Mouse (Mus musculus) heart, embryonic 14.5 days (tissue): ENCODE measurements around the gene Pard6a. TPM values are rescaled to one million over a fixed set of nuclear protein-coding genes. Genes with fewer than 3 reads are reported as not detected.

ENCODE experiments used
- ATAC-seq: fragments of 200-750 bp; cut with Nextera tagmentation; 2 replicates; pipeline ENCODE4 v1.8.0; 2017; ENCODE audit warnings: low read depth, moderate TSS enrichment; ENCODE audit not compliant: insufficient number of reproducible peaks, insufficient read depth, low FRiP score
- H3K27ac ChIP-seq, 2 experiments: fragments of 200-500 bp in 1 of 2; fragments of 300-500 bp in 1 of 2; sonication (generic) in 1 of 2; replicated peaks in 1 of 2; 2 replicates each; pipeline ENCODE4 v1.5.1; 2012 to 2014; ENCODE audit warnings: low read depth in 2 of 2, low read length in 2 of 2, control low read depth in 1 of 2, mild to moderate bottlenecking in 1 of 2, mixed read lengths in 1 of 2; ENCODE audit not compliant: control insufficient read depth in 1 of 2, insufficient read depth in 1 of 2
- H3K27me3 ChIP-seq: fragments of 300-500 bp; sonication (generic); 2 replicates; pipeline ENCODE4 v1.6.1; 2014; ENCODE audit warnings: mild to moderate bottlenecking, low read length, control low read depth; ENCODE audit not compliant: control insufficient read depth, insufficient read depth
- H3K36me3 ChIP-seq: fragments of 300-500 bp; sonication (generic); 2 replicates; pipeline ENCODE4 v1.6.1; 2014; ENCODE audit warnings: mild to moderate bottlenecking, control low read depth, low read length, mixed read lengths; ENCODE audit not compliant: control insufficient read depth, insufficient read depth
- H3K4me1 ChIP-seq, 2 experiments: fragments of 200-500 bp in 1 of 2; fragments of 300-500 bp in 1 of 2; sonication (generic) in 1 of 2; 2 replicates each; pipeline ENCODE4 v1.6.1; 2012 to 2014; ENCODE audit warnings: low read length in 2 of 2, control low read depth in 1 of 2, mixed read lengths in 1 of 2; ENCODE audit not compliant: control insufficient read depth in 2 of 2, insufficient read depth in 2 of 2
- H3K4me2 ChIP-seq: fragments of 300-500 bp; sonication (generic); 2 replicates; pipeline ENCODE4 v1.6.1; 2014; ENCODE audit warnings: mild to moderate bottlenecking, low read length
- H3K4me3 ChIP-seq, 2 experiments: fragments of 200-500 bp in 1 of 2; fragments of 300-500 bp in 1 of 2; sonication (generic) in 1 of 2; 2 replicates each; pipeline ENCODE4 v1.5.1; 2012 to 2014; ENCODE audit warnings: low read length in 2 of 2, mild to moderate bottlenecking in 2 of 2, control low read depth in 1 of 2, low read depth in 1 of 2, moderate library complexity in 1 of 2; ENCODE audit not compliant: control insufficient read depth in 1 of 2, insufficient read depth in 1 of 2
- H3K9ac ChIP-seq: fragments of 300-500 bp; sonication (generic); 2 replicates; pipeline ENCODE4 v1.6.1; 2014; ENCODE audit warnings: mild to moderate bottlenecking, low read length
- H3K9me3 ChIP-seq: fragments of 300-500 bp; sonication (generic); 2 replicates; pipeline ENCODE4 v1.6.1; 2016; ENCODE audit warnings: low read length, control low read depth; ENCODE audit not compliant: control insufficient read depth
- WGBS: fragments of 180-500 bp; shearing (Covaris S2); extraction: QIAGEN DNeasy Blood & Tissue Kit; methylation state at CpG from one replicate; pipeline ENCODE4 v1.1.7; 2014; 5-methylcytosine and 5-hydroxymethylcytosine counted together
- polyA plus RNA-seq: library from polyadenylated mRNA; unstranded; fragments of >200 nt; fragmentation: Nextera tagmentation; extraction: Ambion mirVana; gene quantifications from 2 replicates; pipeline ENCODE4 v1.2.1, GENCODE M21; 2014

Gene Pard6a
- 12.9 and 17.3 TPM in 2 replicates for polyA plus RNA-seq

GRCm38 (mm10) chr8:105700966-105701824, at the start of gene Pard6a, which contains the start of gene Acd:
TSS of gene Pard6a (plus strand) at chr8:105701148.
TSS of gene Acd (minus strand) at chr8:105701102.
- peak within 1 kb of the TSS; percentile 73 for H3K9ac ChIP-seq
- WGBS: under 1% methylated on average over 60 of the region's 60 CpGs
- H3K36me3 ChIP-seq: peaks cover 46% of the 10 kb centered on the region
- H3K9me3 ChIP-seq: no peaks in the 10 kb centered on the region
- peak; percentile 75 for ATAC-seq
- H3K4me3 ChIP-seq: peak within 1 kb of the TSS; percentile 51 to 76
- peak within 1 kb of the TSS; percentile 92 for H3K27ac ChIP-seq
- H3K4me1 ChIP-seq: peaks cover 9 to 14% of the 10 kb centered on the region in 2 experiments; a peak in 3 of 4 replicates
- H3K4me2 ChIP-seq: peak within 1 kb of the TSS; percentile 89
- H3K27me3 ChIP-seq: no peaks in the 10 kb centered on the region

GRCm38 (mm10) chr8:105657641-105658040, 43.3 kb upstream of the Pard6a start:
- H3K27me3 ChIP-seq: no peaks in the 10 kb centered on the region
- ATAC-seq: no peak
- H3K9me3 ChIP-seq: no peaks in the 10 kb centered on the region
- H3K27ac ChIP-seq: no peak overlapping the region
- peaks cover 16% of the 10 kb centered on the region for H3K36me3 ChIP-seq
- H3K9ac ChIP-seq: no peak overlapping the region
- no peaks in the 10 kb centered on the region for H3K4me1 ChIP-seq
- H3K4me2 ChIP-seq: no peak overlapping the region
- no peak overlapping the region for H3K4me3 ChIP-seq

GRCm38 (mm10) chr8:105661167-105661566, 39.8 kb upstream of the Pard6a start:
- Histone ChIP-seq H3K27ac (no peak overlapping the region), H3K36me3 (peaks cover 29% of the 10 kb centered on the region), H3K27me3 (no peaks in the 10 kb centered on the region), H3K4me2 (no peak overlapping the region), H3K9me3 (no peaks in the 10 kb centered on the region), H3K4me1 (no peaks in the 10 kb centered on the region), H3K9ac (no peak overlapping the region), H3K4me3 (no peak overlapping the region)
- 73% methylated on average over 3 of the region's 3 CpGs for WGBS
- no peak for ATAC-seq

GRCm38 (mm10) chr8:105677891-105678290, 23.1 kb upstream of the Pard6a start:
- no peak overlapping the region for H3K4me2 ChIP-seq
- WGBS: 87% methylated on average over 1 of the region's 1 CpGs
- ATAC-seq: no peak
- H3K36me3 ChIP-seq: peaks cover 98% of the 10 kb centered on the region
- H3K4me3 ChIP-seq: no peak overlapping the region
- H3K4me1 ChIP-seq: no peaks in the 10 kb centered on the region
- no peaks in the 10 kb centered on the region for H3K9me3 ChIP-seq
- H3K27ac ChIP-seq: no peak overlapping the region
- no peak overlapping the region for H3K9ac ChIP-seq
- H3K27me3 ChIP-seq: no peaks in the 10 kb centered on the region

- Histone ChIP-seq H3K27me3 (peaks cover 14% of the 10 kb centered on the region), H3K4me2 (peak overlapping the region; percentile 48; the same call in 1 of the 2 replicates), H3K9ac (no peak overlapping the region), H3K4me3 (no peak overlapping the region), H3K36me3 (peaks cover 43% of the 10 kb centered on the region), H3K4me1 (peaks cover 0 to 10% of the 10 kb centered on the region in 2 experiments; a peak in 1 of 4 replicates), H3K27ac (no peak overlapping the region), H3K9me3 (no peaks in the 10 kb centered on the region)
- ATAC-seq: no peak
- WGBS: 73% methylated on average over 7 of the region's 7 CpGs
These were observed 15.6 kb upstream of the Pard6a start for GRCm38 (mm10) chr8:105685325-105685724.

- peaks cover 38% of the 10 kb centered on the region for H3K36me3 ChIP-seq
- H3K4me3 ChIP-seq: peak within 1 kb of the TSS; percentile 2 to 12; a peak in 2 of 4 replicates
- H3K4me2 ChIP-seq: peak within 1 kb of the TSS; percentile 48
- H3K27ac ChIP-seq: no peak within 1 kb of the TSS
- H3K9ac ChIP-seq: peak within 1 kb of the TSS; percentile 52
- no peak for ATAC-seq
- WGBS: 12% methylated on average over 26 of the region's 26 CpGs
- H3K27me3 ChIP-seq: peaks cover 15% of the 10 kb centered on the region
- peaks cover 0 to 10% of the 10 kb centered on the region in 2 experiments; a peak in 1 of 4 replicates for H3K4me1 ChIP-seq
- no peaks in the 10 kb centered on the region for H3K9me3 ChIP-seq
These were observed 15.1 kb upstream of the Pard6a start, which contains the start of gene Carmil2 for GRCm38 (mm10) chr8:105685796-105686308. TSS of gene Carmil2 (plus strand) at chr8:105686274.

- Histone ChIP-seq H3K9ac (no peak overlapping the region), H3K36me3 (peaks cover 31% of the 10 kb centered on the region), H3K4me1 (peaks cover 0 to 10% of the 10 kb centered on the region in 2 experiments; a peak in 1 of 4 replicates), H3K27ac (no peak overlapping the region), H3K9me3 (no peaks in the 10 kb centered on the region), H3K27me3 (peaks cover 15% of the 10 kb centered on the region), H3K4me3 (no peak overlapping the region), H3K4me2 (no peak overlapping the region)
- ATAC-seq: no peak
- 63% methylated on average over 6 of the region's 6 CpGs for WGBS
These were observed 14.4 kb upstream of the Pard6a start for GRCm38 (mm10) chr8:105686551-105686950.
